Mouse (Mus musculus) heart, adult 11 months (tissue): ENCODE measurements at regions not wholly inside any gene's neighbourhood (a gene's known extent, or its start where the extent isn't known, plus 50 kb on each side); places are given as distances from the start of the nearest gene placed in this dataset.

Experiments
- DNase-seq: peaks from one replicate; pipeline ENCODE4 v3.0.0; 2022

DNA sequence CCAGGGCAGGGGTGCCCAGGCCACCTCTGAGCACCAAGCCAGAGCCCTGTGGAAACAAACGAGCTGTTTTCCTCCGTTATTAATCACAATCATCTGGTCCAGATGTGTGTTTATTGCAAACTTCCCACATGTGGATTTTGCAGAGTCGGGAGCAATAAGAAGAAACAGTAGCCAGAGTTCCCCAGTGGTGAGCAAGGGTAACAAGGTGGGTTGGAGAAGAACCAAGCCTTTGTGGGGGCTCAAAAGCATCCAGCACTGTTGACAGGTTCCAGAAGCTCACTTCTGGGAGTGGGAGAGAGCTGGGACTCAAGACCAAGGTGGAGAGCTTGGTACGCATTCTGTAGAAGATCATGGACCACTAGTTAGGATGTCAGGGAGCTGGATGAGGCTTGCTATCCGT, 63.6 kb downstream of the Hif1an start:
- DNase-seq: peak; percentile 54

DNA sequence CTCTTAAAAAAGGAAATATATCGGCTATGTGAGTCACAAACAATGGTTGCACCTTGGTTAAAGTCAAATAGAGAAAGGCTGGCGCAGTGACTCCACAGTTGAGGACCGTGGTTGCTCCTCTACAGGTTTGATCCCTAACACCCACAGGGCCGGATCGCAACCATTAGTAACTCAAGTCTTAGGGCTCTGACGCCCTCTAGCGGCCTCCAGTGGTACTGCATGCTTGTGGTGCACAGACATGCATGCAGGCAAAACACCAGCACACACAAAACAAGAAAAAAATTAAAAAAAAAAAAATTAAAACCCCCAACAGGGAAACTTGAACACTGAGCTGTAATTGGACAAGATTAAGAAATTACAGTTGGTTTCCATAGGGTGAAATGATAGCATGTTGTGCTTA, 67.1 kb downstream of the Hif1an start:
- no peak for DNase-seq

DNA sequence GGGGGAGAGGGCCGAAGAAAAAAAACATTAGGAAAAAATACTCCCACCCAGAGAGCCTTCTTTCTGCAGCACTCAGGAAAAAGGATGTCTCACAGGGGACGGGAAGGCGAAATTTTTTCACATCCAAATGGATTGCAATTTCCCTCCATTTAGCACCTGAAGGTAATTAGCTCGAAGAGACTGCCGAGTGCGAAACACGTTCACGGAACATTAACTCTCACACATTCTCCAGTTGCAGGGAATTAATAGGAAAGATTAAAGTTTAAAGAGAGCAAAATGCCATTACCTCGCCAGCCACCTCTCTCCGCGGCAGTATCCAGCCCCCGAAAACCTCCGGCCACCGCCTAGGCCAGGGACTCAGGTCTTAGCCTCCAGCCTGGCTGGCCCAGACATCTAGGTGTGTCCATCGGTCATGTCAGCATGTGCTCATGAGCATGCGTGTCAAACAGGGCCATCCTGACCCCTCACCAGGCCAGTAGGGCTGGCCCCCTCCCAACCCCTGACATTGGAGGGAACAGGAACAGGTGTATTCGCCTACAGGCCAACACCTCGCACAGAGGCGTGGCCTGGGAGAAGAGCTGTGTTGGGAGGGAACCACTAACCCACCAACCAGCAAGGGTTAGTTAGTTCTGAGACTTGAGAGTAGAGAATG, 68.8 kb downstream of the Hif1an start:
- no peak for DNase-seq

DNA sequence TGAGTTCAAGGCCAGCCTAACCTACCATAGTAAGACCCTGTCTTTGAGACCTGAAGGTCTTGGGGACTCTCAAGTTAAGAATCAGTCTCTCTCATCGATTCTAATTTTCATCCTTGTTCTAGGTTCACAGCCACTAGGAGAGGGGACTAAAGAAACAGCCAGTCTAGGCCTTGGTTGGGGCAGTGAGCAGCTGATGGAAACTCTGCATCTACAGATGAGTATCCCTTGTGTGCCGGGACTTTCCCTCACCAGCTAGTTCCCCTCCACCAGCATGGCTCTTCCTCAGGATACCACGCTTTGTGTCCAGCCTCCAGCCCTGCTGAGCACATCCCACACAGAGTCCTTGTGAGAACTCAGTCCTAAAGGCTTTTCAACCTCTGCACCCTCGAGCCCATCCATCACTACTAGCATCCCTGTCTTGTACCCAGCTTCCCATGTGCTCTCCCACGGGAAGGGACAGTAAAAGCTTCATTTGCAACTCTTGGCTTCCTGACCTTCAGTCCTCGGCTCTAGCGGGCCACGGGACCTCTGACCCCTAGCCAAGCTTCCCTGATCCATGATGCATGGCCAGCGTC, 74.6 kb downstream of the Hif1an start:
- no peak for DNase-seq

DNA sequence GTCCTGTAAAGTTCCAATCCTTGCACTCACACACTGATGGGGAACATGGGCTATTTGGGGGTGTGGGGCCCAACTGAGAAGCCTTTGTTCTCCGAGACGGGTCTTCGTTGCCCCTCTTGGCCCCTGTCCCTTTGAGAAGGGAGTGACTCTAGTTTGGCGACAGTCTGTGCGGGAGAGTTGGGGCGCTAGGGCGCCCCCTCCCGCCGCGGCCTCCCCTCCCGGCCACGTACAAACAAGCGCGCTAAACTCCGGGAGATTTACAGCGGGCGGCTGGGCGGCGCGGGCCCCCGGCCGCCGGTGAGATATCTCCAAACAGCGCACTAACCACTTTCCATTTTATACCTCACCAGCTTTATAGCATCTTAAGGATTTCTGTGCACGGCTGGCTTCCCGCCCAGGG, 77.4 kb downstream of the Hif1an start:
- DNase-seq: no peak

DNA sequence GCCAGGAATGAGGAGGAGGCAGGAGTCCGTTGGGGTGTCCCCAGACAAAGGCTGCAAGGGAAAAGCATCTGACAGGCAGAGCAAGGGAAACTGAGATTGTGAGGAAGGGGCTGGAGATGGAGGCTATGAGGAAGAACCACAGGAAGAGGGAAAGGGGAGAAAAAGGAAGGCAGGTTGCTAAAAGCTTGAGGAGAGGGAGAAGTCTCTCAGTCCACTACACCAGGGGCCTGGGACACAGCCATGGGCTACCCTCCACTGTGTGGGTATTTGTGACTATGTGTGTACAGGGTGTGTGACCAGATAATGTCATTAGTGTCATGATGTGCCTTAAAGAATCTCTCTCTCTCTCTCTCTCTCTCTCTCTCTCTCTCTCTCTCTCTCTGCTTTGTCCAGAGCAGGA, 77.9 kb downstream of the Hif1an start:
- no peak for DNase-seq

DNA sequence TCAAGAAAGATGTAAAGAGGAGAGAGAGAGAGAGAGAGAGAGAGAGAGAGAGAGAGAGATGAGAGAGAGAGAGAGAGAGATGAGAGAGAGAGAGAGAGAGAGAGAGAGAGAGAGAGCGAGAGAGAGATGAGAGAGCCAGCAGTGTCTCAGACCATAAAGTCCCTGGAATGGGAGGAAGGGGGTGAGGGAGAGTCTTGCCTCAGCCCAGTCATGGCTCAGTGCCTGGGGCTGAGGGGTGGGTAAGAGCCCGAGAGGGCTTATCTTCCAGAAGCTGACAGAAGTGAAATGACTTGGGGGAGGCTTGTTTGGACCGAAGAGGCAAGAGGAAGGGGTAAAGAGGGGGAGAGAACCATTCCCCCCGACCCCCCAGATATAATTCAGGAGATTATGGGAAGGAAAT, 79.6 kb downstream of the Hif1an start:
- DNase-seq: no peak

DNA sequence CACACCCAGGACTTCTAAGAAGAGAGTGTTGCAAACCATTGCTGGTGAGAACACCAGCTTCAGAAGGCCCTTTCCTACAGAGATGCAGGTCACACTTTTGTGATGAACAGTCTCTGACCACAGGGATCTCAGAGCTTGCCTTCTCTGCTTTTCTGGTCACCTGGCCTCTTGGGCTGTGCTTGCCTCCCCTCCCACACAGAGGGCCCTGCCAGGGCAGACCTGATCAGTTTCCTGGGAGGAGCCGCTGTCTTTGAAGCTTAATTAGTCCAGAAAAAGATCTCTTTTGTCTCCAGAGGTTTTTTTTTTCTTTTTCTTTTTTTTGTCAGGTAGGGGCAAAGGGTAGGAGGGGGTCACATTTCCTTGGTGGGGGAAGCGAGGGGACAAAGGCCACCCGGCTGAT, 81.7 kb downstream of the Hif1an start:
- no peak for DNase-seq

DNA sequence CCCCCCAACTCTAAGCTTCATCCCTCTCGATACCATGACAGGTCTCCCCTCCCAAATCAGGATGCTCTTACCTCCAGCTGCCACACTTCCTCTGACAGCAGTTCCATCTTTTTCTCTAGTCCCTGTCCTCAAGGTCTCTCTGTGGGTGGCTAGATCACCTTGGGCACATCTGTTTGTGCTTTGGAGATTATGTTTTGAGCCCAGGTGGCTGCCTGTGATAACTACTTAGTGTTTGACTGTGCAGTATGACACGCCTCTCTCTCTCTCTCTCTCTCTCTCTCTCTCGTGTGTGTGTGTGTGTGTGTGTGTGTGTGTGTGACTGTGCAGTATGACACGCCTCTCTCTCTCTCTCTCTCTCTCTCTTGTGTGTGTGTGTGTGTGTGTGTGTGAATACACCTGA, 82.3 kb downstream of the Hif1an start:
- no peak for DNase-seq

DNA sequence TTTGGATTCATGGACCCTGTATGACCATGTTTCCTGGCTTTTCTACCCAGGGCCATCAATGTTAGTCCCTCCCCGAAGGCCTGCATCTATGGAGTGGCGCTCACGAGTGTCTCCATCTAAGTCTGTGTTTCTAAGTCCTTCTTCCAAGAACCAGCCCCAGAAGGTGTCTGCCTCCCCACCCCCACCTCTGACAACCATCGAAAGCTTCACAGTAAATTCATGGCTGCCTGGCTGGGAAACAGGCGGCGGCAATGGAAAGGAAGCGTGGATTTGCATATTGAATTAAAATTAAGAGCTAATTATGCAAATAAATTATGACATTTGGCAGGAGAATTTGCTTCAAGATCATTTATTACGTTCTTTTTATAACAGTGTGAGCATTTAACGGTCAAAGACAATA, 83.9 kb downstream of the Hif1an start:
- no peak for DNase-seq

DNA sequence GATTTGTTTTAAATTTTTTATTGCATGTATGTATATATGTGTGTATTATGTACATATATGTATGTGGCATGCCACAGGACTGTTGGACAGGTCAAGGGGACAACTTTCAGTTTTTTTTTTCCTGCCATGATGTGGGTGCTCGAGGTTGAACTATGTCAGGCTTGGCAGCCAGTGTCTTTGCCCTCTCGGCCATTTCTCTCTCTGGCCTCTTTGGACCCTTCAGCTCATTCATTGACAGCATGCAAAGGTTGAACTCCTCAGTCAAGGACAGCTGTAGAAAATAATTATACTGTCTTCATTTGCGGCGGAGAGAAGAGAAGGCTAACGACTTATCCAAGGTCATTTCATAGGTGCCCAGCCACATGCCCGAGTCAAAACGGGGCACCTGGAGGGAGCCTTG, 86.6 kb downstream of the Hif1an start:
- DNase-seq: no peak

DNA sequence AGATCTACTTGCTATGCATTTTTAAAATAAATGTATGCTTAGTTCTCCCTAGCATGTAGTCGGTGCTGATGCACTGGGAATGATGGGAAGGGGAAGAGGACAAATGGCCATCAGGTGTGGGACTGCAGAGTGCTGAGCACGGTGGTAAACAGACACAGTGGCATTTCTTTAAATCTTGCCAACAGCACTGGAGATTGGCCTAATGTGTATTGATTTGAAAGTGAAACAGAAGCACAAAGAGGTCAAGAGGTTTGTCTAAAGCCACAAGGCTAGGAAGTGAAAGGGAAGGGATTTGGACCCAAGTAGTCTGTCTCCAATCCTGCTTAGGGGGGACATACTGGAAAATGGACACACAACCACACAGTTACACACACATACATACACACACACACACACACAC, 88.2 kb downstream of the Hif1an start:
- DNase-seq: no peak

DNA sequence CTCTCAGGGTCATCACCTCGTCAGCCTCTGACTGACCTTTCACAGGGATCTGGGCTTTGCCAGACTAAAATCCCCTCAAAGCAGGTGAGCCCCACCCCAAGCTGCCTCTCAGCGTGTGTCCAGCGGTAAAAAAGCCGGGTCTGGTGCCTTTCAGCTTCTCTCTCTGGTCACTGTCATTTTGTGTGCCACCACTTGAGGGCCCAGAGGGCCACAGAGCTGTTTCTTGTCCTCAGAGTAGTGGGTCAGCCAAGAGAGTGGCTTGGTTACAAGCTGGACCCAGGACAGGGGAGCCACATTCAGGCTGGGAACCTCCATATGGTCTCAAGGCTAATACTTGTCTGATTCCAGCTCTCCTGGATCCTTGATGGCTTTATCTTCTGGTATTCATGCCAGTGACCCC, 89.0 kb downstream of the Hif1an start:
- no peak for DNase-seq

DNA sequence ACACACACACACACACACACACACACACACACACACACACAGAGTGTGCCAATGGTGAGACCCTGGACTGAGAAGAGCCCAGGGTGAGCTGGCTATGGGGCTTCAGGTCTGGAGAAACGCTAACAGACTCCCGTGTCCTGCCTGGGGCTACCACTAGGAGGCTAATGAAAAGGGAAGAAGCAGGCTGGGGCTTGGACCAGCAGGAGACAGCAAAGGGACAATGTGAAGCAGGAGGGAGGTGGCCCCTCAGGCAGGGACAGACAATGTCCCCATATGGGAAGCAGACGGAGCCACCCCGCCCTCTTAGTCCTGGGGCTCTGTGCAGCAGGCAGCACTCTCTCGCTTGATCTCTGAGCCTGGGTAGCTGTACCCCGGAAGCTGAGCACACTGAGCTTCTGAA, 93.1 kb downstream of the Hif1an start:
- no peak for DNase-seq

DNA sequence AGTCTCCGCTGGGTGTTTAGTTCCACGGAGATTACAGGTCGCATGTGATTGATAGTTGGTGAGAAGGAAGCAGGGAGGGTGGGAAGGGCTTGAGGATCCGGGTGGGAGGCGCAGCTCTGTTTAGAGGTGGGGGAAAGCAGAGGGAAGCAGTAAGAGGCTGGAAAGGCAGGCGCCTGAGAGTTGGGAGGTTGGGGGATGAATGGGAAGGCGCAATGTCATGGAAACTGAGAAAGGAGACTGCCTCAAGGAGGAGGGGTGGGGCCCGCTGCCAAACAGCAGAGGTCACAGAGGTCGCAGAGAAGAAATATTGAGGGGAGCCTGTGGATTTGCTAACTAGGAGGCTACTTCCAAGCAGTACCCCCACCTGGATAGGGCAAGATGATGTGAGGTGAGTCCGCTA, 96.5 kb upstream of the Pax2 start:
- DNase-seq: no peak

DNA sequence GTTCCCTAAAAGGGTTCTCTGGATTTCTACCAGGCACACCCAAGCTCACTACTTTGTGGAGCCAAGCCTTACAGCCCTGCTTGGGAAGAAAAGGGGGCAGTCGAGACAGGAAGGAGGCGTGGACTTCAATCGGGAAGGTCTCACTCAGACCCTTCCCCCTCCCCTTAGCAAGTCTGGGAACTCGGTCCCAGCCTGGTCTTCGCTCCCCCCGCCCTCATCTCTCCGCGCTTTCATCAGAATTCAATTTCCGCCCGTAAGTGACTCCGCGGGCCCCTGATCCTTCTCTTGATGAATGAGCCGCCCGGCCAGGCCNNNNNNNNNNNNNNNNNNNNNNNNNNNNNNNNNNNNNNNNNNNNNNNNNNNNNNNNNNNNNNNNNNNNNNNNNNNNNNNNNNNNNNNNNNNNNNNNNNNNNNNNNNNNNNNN, 86.3 kb upstream of the Pax2 start:
- no peak for DNase-seq

DNA sequence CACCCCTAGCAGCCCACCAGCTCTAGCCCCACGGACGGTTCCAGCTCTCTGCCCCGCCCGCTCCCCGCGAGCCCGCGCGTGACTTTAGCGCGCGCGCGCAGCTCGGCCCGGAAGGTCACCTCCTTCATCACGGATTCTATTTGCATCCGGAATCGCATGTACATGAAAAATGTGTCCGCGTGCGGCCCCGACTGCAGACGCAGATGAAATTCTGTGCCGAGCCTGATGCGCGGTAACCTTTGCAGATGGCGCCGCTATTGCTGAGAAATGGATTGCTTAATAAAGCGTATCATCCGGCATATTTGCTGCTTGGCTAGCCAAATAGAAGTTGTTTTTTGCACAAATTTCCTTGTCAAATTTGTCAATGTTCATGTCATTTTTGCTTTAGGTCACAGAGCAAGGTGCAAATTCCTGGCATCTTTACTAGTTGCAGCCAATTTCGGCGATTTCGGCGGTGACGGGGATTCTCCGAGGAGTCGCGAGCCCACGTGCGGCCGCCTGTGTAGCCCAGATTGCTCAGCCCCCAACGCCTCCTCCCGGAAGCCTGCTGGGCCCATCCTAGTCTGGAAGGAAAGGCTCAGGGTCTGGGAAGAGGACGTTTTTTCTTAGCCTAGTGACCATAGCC, 81.1 kb upstream of the Pax2 start:
- DNase-seq: no peak

DNA sequence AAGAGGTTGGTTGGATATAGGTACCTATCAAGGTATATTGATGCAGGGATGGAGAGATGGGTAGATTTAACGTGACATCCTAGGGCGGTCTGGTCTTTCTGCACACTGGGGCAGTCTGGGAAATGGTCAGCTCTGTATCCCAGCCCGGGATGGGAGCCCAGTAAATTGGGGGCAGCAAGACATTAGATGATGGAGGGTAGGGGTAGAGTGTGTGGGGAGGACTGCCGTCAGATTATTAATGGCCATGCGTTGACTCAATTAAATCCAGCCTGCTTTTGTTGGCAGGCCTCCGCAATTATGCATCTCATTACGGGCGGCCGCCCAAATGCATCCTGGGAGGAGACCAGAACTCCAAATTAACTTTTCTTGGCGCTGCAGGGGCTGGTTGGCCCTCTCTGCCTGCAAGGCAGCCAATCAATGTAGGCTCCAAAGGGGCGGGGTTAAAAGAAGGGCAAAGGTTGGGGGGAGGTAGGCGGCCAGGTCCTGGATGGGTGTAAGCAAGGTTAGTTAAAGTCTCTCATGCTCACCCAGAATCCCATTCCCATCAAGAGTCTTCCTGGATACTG, 79.2 kb upstream of the Pax2 start:
- no peak for DNase-seq

DNA sequence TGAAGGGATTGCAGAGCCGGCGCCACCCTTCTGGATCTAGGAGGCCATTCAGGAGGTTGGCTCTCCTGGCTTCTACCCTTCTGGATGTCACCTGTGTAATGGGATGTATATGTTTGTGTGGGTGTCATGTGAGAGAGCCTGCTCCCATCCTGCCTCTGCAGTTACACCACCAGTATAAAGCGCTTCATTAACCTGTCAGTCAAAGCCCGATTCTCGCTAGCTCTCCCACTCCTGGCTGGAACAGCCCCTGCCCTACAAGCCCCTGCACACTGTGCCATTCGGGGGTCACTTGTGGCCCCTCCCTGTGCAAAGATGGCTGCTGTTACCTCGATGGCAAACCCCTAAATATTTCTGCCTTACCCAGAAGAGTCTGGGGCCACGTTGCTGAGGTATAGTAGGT, 78.5 kb upstream of the Pax2 start:
- no peak for DNase-seq

DNA sequence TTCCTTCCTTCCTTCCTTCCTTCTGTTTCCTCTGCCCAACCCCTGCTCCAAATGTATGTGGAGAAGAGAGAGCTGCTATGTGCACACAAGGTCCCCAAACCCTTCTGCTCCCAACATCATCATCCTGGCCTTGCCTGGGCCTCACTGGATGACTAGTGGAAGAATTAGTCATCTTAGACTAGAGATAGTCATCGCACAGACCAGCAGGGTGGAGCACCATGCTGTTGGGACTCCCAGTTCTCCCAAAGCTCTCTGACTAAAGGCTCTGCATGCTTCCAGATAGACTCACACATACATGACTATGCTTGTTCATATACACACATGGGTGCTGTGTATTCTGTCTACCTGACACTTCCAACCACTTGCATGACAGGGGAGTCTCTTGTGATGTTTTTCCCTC, 77.2 kb upstream of the Pax2 start:
- no peak for DNase-seq

DNA sequence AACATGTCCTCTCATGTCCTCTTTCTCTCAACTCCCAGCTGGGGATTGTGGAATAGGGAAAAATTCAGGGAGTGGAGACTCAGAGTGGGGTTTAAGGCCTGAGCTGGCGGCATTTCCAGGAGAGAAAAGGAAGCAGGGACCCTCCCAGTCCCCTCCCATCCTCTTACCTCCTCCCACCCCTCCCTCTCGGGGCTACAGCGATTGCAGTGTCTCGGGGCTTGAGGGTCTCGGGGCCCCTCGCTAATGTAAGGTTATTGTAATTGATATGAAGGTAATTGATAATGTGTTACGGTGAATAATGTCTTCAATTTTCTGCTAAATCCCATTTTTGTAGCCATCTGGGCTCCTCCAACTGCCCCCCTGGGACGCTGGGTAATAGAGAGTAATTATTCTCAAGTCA, 74.2 kb upstream of the Pax2 start:
- DNase-seq: no peak

DNA sequence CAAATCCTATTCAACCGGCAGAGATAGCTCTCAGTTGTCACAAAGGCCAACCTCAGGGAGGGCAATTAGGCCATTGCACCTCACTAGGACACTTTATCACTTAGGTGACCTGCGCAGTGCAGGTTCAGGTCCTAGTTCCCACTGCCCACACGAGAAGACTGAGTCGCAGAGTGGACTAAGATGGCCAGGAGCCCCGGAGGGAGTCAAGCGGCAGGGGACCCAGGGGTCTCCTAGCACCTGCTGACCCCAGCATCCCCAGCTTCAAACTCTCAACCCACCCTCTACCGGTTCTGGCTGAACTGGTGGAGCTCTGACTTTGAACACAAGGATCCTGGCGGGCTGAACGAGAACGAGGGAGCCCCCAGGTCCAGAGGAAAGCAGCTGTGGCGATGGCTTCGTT, 72.7 kb upstream of the Pax2 start:
- DNase-seq: no peak

DNA sequence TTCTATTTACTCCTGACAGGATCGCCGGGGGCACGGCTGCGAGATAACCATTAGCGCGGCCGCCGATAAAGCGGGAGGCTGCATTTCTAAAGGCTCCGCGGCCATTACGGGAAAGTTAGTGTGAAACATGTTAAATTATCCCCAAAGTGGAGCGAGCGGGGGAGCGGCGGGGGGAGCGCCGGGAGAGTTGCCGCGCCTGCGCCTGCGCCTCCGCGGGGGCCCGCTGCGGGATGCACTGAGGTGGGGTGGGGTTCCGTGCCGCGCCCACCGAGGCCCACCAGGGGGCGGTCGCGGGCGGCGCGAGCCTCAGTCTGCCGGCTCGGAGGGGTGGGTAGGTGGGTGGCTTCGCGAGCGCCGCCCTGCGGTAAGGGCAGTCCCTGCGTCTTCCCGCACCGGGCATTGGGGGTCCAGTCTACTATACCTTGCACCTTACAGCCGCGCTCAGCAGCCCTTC, 71.8 kb upstream of the Pax2 start:
- DNase-seq: no peak

DNA sequence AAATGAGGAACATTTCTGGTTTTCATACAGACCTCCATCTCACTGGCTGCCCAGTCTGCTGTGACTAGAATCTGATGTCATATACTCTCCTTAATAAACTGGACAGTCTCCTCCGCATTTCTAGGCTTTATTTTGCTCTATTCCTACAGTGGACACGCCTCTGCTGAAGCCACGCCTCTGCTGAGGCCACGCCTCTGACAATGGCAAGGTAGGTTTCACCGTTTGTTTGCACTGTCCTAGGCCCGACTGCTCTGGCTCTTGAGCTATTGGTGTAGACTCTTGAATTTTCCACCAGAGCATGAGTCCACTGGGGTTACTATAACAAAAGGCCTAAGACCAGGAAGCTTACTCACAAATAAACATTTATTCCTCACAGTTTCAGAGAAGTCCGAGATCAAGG, 69.8 kb upstream of the Pax2 start:
- no peak for DNase-seq

DNA sequence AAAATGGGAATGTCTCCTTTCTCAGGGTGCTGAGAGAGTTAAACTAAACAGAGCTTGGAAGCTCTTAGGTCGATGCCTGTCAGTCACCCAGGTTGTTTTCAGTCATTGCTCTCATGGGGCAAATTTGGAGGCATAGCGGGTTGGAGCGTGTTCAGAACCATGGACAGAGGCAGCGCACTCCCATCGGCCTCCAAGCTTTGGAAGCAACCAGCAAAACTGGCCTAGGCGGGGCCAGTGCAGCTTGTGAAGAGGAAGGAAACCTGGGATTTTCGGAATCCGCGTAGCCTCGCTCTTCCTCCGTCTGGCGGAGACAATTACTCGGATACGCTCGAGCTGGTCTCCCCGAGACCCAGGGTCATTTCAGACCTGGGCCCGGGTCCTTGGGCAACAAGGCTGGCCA, 63.4 kb upstream of the Pax2 start:
- peak; percentile 90 for DNase-seq
